Mouse (Mus musculus): ENCODE data around the gene Klhdc8b.

The Klhdc8b gene

GRCm38 (mm10) chr9:108480813-108481519, 19.6 kb upstream of the Klhdc8b start:
- DNase-seq = no peak

GRCm38 (mm10) chr9:108479721-108480351, 18.5 kb upstream of the Klhdc8b start, which contains the start of gene Lamb2:
Gene Lamb2, plus strand, starts transcription at chr9:108479736.
- no peak for DNase-seq

GRCm38 (mm10) chr9:108479241-108479640, 17.9 kb upstream of the Klhdc8b start:
- DNase-seq = no peak

GRCm38 (mm10) chr9:108478638-108479156, 17.3 kb upstream of the Klhdc8b start:
- no peak for DNase-seq

- DNase-seq = no peak
Observed at GRCm38 (mm10) chr9:108474528-108474927, 13.1 kb upstream of the Klhdc8b start.

- DNase-seq = no peak
Observed at GRCm38 (mm10) chr9:108469845-108470244, 8.5 kb upstream of the Klhdc8b start.

GRCm38 (mm10) chr9:108469430-108469829, 8.0 kb upstream of the Klhdc8b start:
- no peak for DNase-seq

GRCm38 (mm10) chr9:108466219-108466618, 4.8 kb upstream of the Klhdc8b start:
- no peak for DNase-seq

- DNase-seq = no peak
Observed at GRCm38 (mm10) chr9:108463713-108464112, 2.3 kb upstream of the Klhdc8b start.

- no peak for DNase-seq
Observed at GRCm38 (mm10) chr9:108462192-108462591, 811 bp upstream of the Klhdc8b start.

GRCm38 (mm10) chr9:108461675-108462074, 294 bp upstream of the Klhdc8b start:
- DNase-seq = no peak

GRCm38 (mm10) chr9:108460319-108461178, 832 bp downstream of the Klhdc8b start, which contains the start of gene Ccdc71:
Gene Ccdc71, plus strand, starts transcription at chr9:108460527.
- DNase-seq = peak; percentile 86

GRCm38 (mm10) chr9:108459939-108460318, 1.5 kb downstream of the Klhdc8b start:
- DNase-seq = no peak

GRCm38 (mm10) chr9:108456953-108457352, 4.4 kb downstream of the Klhdc8b start:
- DNase-seq = no peak

- no peak for DNase-seq
Observed at GRCm38 (mm10) chr9:108455747-108456571, 5.4 kb downstream of the Klhdc8b start.

- no peak for DNase-seq
Observed at GRCm38 (mm10) chr9:108454429-108454828, 7.0 kb downstream of the Klhdc8b start.

GRCm38 (mm10) chr9:108453458-108453857, 7.9 kb downstream of the Klhdc8b start:
- no peak for DNase-seq

GRCm38 (mm10) chr9:108452911-108453310, 8.5 kb downstream of the Klhdc8b start:
- DNase-seq = no peak

GRCm38 (mm10) chr9:108452291-108452906, 9.0 kb downstream of the Klhdc8b start:
- DNase-seq = peak; percentile 88

- DNase-seq = no peak
Observed at GRCm38 (mm10) chr9:108451519-108452160, 9.7 kb downstream of the Klhdc8b start.

GRCm38 (mm10) chr9:108451170-108451493, 10.2 kb downstream of the Klhdc8b start:
- no peak for DNase-seq
